Mouse (Mus musculus) gastrocnemius, adult 18-20 months (tissue): ENCODE data around the gene Nqo1. TPM values are rescaled to one million over a fixed set of nuclear protein-coding genes. Genes with fewer than 3 reads are reported as not detected.

Source experiments
- DNase-seq: peaks from one replicate; pipeline ENCODE4 v3.0.0; 2021; ENCODE audit warnings: low spot score
- long read RNA-seq, 2 experiments: library from polyadenylated mRNA; stranded (forward); transcript quantifications; one replicate each; pipeline ENCODE4 v2.0.0; 2021
- total RNA-seq, 2 experiments: library from RNA; stranded (reverse); gene quantifications; 2 replicates each; pipeline ENCODE4 v1.2.3; 2021

The Nqo1 gene
- total RNA-seq: 10 to 100 TPM; 28.9 to 45.2 TPM
- long read RNA-seq, experiment 1, transcript Nqo1-201 (6 exons, 1,553 nt): major isoform, 10 of 14 reads
- long read RNA-seq, experiment 1, partial matches to known transcripts: 3 of 14 reads
- long read RNA-seq, experiment 1, other reads (novel, unspliced or antisense): 1 of 14 reads
- long read RNA-seq, experiment 2, transcript Nqo1-201 (6 exons, 1,553 nt): major isoform, 9 of 9 reads
- long read RNA-seq, experiment 2, partial matches to known transcripts: 0 of 9 reads
- long read RNA-seq, experiment 2, other reads (novel, unspliced or antisense): 0 of 9 reads

DNA sequence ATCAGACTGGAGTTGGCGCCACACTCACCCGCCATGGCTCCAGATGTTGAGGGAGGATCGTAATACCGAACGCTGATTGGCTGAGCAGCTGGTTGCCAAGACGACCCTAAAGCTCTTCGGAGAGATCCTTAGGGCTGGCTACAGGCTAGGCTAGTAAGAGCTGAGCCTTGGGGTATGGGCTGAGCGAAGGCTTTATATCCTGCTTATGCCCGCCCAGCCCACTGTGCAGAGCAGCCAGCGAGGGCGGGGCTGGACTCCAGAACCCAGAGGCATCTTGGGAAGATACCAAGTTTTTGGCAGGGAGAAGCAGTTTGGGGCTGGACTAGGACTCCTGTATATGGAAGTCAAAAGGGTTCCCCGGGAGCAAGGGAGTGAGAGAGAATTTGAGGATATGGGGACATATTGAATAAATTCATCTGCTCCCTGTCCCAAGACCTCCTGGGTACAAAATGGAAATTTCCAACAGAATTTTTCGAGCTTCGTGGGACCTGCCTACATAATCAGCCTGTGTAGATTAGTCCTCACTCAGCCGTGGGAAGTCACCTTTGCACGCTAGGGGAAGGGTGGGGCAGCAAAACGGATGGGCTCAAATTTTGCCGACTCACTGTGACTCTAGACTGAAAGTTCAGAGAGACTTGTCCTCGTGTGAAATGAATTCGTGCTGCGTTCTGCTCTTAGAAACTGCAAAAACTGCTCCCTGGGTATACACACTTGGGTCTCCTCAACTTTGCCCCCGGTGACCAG, at the start of gene Nqo1:
Nqo1 (minus strand) TSS at position 169 of the 744 bp plus-strand sequence.
- DNase-seq: peak; percentile 84

DNA sequence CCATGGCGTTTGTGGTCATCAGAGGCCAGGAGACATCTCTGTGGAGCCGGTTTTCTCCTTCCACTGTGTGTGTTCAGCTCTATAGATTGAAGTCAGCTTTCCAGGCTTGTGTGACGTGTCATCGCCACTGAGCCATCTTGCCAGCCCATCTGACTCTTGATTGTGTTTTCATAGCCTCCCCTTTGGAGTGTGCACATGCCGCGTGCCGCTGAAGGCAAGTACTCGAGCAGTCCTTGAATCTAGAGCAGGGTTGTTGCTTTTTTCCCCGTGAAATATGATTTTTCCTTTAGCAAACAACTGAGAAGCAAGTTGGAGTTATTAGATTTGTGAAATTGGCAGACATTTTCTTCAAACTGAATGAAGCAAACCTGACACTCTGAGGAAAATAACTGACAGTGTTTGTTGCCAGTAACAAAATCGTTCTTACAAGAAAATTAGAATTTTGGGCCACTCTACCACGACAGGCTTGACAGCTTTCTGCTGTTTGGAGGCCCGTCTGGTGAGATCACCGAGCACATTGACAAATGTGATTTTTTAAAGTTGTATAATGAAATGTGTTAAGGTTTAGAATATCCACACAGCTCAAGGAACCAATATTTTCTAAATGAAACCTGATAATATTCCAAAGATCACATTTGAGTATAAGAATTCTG, 48.5 kb upstream of the Nqo1 start:
- DNase-seq: no peak

DNA sequence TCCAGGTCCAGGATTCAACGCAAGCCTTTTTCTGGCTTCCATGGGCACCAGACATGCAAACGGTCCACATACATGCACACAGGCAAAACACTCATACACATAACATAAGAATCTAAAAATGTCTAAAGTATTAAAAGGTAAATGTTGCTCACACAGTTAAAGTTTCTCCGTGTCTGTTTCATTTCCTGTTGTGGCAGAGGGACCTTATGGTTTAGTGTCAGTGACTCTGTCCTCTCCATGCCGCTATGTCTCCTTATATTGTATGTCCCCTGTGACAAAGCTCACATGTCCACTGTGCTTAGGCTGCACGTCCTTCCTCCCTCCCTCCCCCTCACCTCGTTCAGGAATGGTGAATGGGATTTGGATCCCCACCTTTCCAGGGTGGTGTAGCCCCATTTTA, 46.6 kb upstream of the Nqo1 start:
- DNase-seq: no peak

DNA sequence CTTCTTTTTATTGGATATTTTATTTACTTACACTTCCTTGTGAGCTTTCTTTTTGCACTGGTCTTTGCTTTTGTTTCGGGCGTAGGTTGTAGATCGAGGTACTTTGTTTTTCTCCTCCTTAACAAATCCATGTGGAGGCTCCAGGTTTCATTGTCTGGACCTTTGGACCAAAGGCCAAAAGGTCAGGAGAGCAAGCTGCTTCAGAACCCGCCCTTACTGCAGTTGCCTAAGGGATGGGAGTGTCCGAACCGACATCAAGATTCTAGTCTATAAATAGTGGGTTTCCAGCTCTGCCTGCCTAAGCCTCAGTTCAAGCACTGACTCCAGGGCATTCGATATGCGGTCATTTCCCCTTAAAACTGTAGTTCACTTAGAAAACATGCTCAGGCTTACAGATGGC, 46.1 kb upstream of the Nqo1 start:
- DNase-seq: no peak

DNA sequence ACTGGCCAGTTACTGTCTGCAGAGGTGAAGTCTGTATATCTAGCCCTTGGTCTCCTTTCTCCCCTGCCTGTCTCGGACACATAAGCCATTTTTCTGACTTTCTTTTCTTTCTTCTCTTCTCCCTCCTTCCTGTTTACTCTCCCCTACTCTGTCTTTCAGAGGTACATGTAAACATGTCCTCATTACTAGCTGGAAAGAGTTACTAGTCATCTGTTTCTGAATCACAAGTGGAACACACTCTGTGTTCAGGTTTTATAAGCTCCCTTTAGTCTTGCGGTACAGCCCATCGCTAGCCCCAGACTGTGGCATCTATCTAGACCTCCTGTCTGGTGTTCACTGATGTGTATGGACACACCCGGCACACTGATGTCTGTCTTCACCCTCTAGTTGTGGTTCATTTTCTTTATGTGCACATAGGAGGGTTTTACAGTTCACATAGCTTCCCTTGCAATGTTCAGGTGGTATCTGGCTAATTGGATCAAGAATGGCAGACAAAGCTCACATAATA, 45.4 kb upstream of the Nqo1 start:
- no peak for DNase-seq

DNA sequence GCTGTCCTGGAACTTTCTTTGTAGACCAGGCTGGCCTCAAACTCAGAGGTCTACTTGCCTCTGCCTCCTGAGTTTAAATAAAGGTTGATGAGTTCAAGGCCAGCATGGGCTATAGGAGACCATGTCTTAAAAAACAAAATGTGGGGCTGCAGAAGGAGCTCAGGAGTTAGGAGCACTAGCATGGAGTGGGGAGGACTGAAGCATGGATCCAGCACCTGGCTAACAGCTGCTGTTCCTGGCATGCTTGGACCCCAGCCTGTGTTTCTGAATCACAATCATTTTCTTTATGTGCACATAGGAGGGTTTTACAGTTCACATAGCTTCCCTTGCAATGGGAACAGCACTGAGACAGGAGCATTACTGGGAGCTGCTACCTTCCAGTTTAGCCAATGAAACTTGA, 44.7 kb upstream of the Nqo1 start:
- no peak for DNase-seq

DNA sequence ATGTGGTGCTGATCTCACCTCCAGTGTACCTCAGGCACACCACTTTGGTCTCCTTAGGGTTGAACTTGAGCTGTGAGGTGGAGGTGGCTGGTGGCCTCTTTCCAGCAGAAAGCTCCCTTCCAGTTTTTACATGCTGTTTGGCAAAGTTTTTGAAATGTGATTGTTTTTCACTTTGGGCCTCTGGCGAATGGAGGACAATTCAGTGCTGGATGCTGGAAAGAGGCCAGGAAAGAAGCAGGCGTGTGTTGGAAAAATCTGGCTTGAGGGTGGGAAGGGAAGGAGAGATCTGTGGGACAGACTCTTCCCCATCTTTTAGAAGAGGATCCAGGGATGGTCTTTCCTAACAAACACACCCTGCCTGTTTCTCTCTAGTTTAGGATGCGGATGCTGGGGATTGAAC, 41.6 kb upstream of the Nqo1 start:
- DNase-seq: peak; percentile 16

DNA sequence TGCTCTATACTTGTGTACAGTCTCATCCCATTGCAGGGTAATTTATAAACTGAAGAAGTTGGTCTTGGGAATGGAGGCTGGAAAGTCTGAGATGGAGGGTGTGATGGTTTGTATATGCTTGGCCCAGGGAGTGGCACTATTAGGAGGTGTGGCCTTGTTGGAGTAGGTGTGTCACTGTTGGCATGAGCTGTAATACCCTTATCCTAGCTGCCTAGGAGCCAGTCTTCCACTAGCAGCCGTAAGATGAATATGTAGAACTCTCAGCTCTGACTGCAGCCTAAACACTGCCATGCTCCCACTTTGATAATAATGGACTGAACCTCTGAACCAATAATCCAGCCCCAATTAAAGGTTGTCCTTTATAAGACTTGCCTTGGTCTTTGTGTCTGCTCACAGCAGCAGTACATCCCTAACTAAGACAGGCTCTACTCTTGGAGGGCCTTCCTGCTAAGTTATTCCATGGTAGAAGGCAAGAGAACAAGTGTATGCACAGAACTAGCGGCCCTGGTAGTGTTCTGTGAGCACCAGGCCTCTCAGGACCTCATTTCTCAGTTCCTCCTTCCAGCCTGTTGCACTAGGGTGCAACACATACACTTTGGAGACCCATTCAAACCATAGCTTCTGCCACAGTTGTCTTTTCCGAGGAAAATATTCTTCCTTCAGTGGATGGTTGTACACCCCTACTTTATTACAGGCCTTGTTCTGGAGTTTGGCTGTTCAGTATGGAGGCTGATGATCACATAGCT, 37.0 kb upstream of the Nqo1 start:
- DNase-seq: no peak

DNA sequence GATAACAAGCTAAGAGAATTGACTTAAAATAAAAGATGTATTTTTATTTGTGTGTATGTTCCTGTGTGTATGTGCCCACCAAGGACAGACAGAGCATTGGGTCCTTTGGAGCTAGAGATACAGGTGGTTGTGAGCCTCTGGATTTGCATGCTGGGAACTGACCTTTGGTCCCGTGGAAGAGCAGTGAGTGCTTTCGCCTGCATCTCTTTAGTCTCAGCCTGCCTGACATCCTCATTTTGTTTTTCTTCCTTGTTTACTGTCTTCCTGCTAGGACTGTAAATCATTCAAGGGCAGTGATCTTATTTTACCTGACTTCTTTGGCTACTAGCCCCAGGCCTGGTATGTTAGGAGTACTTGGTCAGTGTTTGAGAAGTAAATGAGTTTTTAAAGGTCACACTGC, 34.7 kb upstream of the Nqo1 start:
- no peak for DNase-seq

DNA sequence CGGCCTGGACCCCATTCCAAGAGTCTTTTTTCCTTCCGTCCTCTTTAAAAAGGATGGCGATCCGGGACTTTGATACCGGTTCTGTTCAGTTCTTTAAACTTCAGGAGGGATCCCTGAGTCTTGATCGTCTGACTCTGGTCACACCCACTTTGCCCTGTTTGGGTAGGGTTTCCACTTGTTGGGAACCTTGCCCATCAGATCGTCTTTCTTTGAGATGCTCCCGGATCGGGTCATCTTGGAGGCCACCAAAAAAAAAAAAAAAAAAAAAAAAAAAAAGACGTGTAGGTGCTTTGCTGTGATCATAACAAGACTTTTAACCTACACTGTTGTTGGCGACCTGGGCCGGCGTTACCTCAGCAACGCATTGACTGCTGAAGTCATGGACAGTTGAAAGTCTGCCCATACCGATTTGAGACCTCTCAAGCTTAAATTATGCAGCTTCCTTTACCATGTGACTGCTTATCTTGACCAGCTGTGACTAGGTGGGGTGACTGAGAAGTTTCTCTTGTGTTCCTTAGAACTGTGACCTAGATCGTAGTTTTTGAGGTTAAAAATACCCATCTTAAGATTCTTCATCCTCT, 33.9 kb upstream of the Nqo1 start:
- no peak for DNase-seq

DNA sequence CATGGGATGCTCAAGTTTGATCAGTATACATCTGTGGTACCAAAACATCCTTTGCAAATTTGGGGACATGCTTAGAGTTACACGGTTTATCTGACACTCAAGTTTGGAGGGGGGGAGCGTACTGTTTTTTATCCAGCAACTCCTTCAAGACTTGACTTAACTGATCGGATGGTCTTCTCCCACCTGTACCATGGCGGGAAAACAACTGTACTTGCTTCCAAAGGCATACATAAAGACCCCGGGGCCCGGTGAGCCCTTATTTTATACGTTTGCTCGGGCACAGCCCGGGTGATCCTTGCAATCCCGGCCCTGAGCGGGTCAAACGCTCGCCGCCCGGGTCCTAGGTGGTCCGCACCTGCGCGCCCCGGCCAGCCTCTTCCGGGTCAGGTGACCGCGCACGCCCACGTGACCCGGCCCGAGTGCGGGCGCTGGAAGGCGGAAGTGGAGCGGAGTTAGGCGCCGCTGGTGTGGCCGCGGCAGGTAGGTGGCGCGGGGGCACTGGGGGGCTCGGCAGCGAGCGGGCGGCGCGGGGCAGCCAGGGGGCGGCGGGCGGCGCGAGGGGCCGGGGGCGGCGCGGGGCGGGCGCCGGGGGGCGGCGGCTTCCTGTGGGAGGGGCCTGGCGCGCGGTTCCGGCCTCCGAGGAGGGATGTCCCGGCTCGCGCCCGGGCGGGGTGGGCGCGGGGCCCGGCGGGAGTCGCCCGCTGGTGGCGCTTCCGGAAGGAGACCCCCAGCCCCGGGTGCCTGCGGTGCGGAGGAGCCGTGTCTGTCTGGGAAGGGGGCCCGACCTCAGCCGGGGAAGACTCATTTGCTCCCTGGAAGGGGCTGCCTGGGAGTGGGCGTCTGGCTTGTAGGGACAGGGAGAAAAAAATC, 33.2 kb upstream of the Nqo1 start, which contains the start of gene Wwp2:
Wwp2 (plus strand) TSS at position 404 of the 870 bp plus-strand sequence.
- peak; percentile 67 for DNase-seq

DNA sequence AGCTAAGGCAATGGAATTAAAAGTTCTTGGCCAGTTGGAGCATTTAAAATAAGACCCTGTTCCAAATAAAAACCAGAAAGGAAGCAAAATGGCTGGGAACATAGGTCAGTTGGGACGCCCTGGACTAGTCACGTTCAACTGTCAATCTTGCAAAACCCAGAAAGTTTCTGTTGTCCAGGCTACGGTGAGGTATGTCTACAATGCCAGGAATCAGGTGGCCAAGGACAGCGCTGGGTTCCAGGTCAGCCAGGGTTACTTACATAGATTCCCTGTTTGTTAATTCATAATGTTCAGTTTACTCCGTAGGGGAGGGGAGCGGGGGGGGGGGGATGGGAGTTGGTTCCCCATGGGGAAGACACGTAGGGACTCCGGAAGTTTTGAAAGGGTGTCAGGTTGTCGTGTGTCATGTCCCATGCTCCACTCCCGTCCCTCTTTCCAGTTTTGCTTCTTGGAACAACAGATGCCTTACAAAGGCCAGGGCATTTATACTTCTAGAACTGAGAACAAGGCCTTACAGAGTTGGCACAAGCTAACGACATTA, 32.5 kb upstream of the Nqo1 start:
- no peak for DNase-seq

DNA sequence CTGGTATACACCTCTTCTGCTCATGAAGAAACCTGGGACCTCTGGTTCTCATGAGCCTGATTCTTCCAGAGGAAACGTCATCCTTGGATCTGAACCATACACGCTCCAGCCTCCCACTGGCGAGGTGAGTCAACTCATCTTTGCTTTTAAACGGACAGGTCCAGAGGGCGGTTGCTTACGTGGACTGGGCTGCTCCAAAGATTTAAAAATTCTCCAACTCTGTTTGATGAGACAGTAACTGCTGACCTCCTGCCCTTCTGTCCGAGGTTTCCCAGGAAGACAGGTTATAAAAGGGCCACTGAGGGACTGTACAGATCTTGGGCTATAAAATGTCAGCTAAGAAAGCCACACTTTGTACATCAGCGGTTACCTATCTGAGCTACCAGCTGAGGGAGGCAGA, 27.8 kb upstream of the Nqo1 start:
- no peak for DNase-seq

DNA sequence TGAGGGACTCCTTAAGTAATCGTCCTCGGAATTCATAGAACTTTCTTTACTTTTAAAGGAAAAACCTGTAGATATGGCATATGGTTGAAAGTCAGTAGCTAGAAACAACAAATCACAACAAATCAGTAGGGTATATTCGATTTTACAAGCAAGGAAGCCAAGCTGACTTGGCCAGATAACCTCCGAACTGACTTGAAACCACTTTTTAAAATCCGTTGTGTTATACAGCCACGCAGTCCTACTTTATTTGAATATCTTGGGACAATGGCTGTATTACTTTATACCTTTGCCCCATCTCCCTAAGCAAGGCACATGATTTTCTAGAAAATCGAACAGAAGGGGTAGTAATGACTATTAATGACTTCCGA, 22.2 kb upstream of the Nqo1 start:
- DNase-seq: no peak

DNA sequence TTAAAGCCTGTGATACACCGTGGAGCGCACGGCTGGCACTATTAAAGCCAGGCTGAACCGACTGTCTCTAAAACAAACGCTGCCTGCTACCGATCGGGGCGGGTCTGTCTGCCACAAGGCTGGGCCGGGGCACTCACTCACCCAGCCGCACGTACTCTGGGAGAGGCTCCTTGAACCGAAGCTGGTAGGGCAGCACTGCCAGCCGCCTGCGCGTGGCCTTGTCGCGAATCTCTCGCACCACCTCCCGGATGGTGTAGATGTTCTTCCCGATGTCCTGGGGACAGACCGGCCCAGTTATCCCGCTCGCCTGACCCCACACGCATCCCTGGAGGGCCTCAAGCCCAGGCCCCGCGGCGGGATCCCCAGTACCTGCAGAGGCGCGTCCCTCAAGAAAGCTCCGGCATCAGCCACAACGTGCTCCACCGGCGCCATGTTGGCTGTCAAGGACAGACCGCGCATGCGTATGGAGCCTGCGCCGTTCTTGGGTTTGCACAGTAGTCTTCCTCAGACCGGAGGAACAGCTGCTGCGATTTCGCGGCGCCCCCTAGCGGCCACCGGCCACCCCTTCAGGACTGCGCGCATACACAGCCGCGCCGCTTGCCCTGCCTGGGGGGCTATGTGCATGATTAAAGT, 21.7 kb upstream of the Nqo1 start, which contains the start of gene Nob1:
Nob1 (minus strand) TSS at position 455 of the 633 bp plus-strand sequence.
- peak; percentile 96 for DNase-seq

DNA sequence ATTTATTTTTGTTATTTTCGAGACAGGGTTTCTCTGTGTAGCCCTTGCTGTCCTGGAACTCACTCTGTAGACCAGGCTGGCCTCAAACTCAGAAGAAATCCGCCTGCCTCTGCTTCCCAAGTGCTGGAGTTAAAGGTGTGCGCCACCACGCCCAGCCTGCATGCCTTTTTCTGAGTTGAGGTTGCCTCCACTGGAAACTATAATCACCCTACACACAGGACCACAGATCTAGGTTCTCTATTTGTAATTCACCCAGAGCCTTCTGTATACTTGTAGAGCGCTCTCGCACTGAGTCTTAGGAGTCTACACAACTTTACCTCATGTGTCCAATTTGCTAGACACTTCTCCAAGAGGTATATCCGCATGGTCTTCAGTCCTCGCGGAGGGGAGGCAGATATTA, 21.2 kb upstream of the Nqo1 start:
- DNase-seq: no peak

DNA sequence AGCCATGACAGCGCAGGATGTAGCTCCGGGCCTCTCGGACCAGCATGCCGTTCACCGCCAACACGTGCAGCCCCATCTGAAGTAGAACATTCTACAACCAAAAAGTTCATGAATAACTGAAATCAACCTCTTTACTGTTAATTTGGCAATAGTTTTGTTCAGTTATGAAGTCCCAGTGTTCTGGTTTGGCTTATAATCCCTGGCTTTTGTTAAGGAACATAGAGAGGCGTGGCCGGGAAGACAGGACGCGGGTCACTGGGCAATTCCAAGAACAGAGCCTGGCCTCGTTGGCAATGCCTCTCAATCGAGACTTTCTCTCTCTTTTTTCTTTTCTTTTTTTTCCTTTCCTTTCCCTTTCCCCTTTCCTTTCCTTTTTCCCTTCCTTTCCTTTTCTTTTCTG, 14.0 kb upstream of the Nqo1 start:
- DNase-seq: no peak

DNA sequence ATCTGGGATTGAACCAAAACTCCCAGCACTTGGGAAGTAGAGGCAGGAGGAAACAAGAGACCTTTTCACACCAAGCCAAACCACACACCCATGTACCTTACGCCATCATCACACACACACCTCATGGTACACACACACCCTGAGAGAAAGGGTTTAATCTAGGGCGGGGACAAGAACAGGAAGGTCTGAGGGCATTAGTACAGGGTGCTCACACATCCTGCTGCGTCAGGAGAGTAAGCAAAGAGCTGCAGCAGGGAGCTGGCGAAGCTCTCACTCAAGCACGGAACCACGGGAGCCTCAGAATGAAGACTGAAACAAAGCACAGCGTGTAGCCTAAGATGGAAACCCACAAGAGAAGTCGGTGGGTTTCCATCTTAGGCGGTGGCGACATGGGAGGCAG, 10.9 kb upstream of the Nqo1 start:
- no peak for DNase-seq

DNA sequence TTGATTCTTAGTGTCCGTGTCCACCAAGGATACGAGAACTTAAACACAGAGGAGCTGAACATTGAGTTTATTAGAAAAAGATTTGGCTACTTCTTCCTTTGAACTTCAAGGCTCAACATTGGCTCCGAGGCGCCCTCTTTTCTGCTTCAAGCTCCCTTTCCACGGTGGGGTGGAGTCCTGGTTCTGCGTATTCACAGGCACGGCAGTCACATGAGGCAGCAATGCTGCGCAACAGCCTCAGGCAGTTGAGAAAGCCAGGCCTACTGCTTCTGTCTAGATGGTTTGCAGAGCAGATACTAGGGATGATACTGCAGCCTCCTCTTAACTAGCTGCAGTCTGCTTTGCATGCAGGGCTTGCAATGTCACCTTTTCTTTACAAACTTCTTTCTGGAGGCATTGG, 9.5 kb upstream of the Nqo1 start:
- DNase-seq: no peak

DNA sequence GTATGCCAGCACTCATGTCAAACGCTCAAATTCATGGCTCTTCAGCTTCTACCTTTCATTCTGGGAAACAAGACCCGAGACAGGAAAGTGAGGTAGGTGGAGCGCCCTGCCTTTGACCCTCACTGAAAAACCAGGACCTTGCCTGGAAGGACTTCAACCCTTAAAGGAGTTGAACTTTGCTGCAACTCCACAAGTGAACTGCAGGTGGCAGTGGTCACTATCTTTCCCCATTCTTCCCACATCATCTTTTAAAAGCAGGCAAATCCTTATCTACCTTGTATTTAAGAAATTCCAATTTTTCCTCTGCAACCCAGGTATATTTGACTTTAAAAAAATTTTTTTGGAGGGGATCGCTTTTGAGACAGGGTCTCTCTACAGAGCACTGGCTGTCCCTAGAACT, 8.4 kb upstream of the Nqo1 start:
- DNase-seq: no peak
